Mouse (Mus musculus) MEL (cell line): Measurements from ENCODE around the gene Kcng4. TPM values are rescaled to one million over a fixed set of nuclear protein-coding genes. Genes with fewer than 3 reads are reported as not detected.

Source experiments
- DNase-seq: peaks from one replicate; pipeline ENCODE4 v3.0.0; 2011; ENCODE audit warnings: low read depth, low spot score
- H3K27ac ChIP-seq: 2 replicates; pipeline ENCODE4 v1.5.1; 2012; ENCODE audit warnings: low read depth, mild to moderate bottlenecking, control low read depth, low read length, moderate library complexity; ENCODE audit not compliant: control insufficient read depth
- H3K27me3 ChIP-seq, 2 experiments: fragments of 150-350 bp in 1 of 2; sonication (generic) in 1 of 2; 2 replicates each; pipeline ENCODE4 v1.6.1; 2012; ENCODE audit warnings: low read length in 2 of 2, mild to moderate bottlenecking in 2 of 2, improper control_type of control experiment in 1 of 2, moderate library complexity in 1 of 2; ENCODE audit not compliant: insufficient read depth in 2 of 2, control insufficient read depth in 1 of 2
- H3K36me3 ChIP-seq, 2 experiments: 2 replicates each; pipeline ENCODE4 v1.6.1; 2012 to 2014; ENCODE audit warnings: low read length in 2 of 2, improper control_type of control experiment in 1 of 2, inconsistent platforms in 1 of 2, mild to moderate bottlenecking in 1 of 2; ENCODE audit not compliant: insufficient read depth in 2 of 2, control insufficient read depth in 1 of 2
- H3K4me1 ChIP-seq, 2 experiments: fragments of 150-350 bp in 1 of 2; sonication (generic) in 1 of 2; 2 replicates each; pipeline ENCODE4 v1.6.1; 2012; ENCODE audit warnings: low read length in 2 of 2, improper control_type of control experiment in 1 of 2, mild to moderate bottlenecking in 1 of 2; ENCODE audit not compliant: insufficient read depth in 2 of 2, control insufficient read depth in 1 of 2
- H3K4me3 ChIP-seq, 2 experiments: fragments of 150-350 bp in 1 of 2; sonication (generic) in 1 of 2; 2 replicates each; pipeline ENCODE4 v1.5.1; 2012; ENCODE audit warnings: low read depth in 2 of 2, low read length in 2 of 2, mild to moderate bottlenecking in 2 of 2, moderate library complexity in 2 of 2, control low read depth in 1 of 2, improper control_type of control experiment in 1 of 2; ENCODE audit not compliant: control insufficient read depth in 1 of 2, insufficient read depth in 1 of 2
- H3K79me2 ChIP-seq: 2 replicates; pipeline ENCODE4 v1.6.1; 2012; ENCODE audit warnings: mild to moderate bottlenecking, low read length, moderate library complexity; ENCODE audit not compliant: control insufficient read depth, poor library complexity, insufficient read depth
- H3K9ac ChIP-seq: 2 replicates; pipeline ENCODE4 v1.6.1; 2012; ENCODE audit warnings: low read depth, mild to moderate bottlenecking, control low read depth, low read length, moderate library complexity; ENCODE audit not compliant: control insufficient read depth, poor library complexity, severe bottlenecking
- H3K9me3 ChIP-seq: fragments of 150-350 bp; sonication (generic); replicated peaks from 2 replicates; pipeline ENCODE4 v1.6.1; 2012; ENCODE audit warnings: mild to moderate bottlenecking, low read length, improper control_type of control experiment, moderate library complexity; ENCODE audit not compliant: insufficient read depth
- CHD1 ChIP-seq: IDR thresholded peaks from 2 replicates; pipeline ENCODE4 v1.6.1; 2012; ENCODE audit warnings: low read depth, mild to moderate bottlenecking, inconsistent platforms, low read length, improper control_type of control experiment
- CHD2 ChIP-seq: IDR thresholded peaks from 2 replicates; pipeline ENCODE4 v1.6.1; 2011; ENCODE audit warnings: low read length, improper control_type of control experiment
- CTCF ChIP-seq, 3 experiments: IDR thresholded peaks in 2 of 3; conservative IDR thresholded peaks in 1 of 3; 2 replicates each; pipeline ENCODE4 v1.5.1; 2011 to 2012; ENCODE audit warnings: low read length in 3 of 3, low read depth in 2 of 3, mild to moderate bottlenecking in 2 of 3, improper control_type of control experiment in 1 of 3, inconsistent platforms in 1 of 3, mixed read lengths in 1 of 3, moderate library complexity in 1 of 3; ENCODE audit not compliant: control insufficient read depth in 1 of 3, insufficient read depth in 1 of 3, poor library complexity in 1 of 3, severe bottlenecking in 1 of 3
- ELF1 ChIP-seq: IDR thresholded peaks from 2 replicates; pipeline ENCODE4 v1.6.1; 2014; ENCODE audit warnings: low read depth, mild to moderate bottlenecking, inconsistent platforms, low read length, improper control_type of control experiment, moderate library complexity
- EP300 ChIP-seq, 2 experiments: IDR thresholded peaks; 2 replicates each; pipeline ENCODE4 v1.6.1; 2011; ENCODE audit warnings: improper control_type of control experiment in 2 of 2, low read length in 2 of 2, low read depth in 1 of 2, mild to moderate bottlenecking in 1 of 2
- JUND ChIP-seq: IDR thresholded peaks from 2 replicates; pipeline ENCODE4 v1.6.1; 2011; ENCODE audit warnings: low read depth, mild to moderate bottlenecking, improper control_type of control experiment, low read length
- KAT2A ChIP-seq: conservative IDR thresholded peaks from 2 replicates; pipeline ENCODE4 v1.6.1; 2012; ENCODE audit warnings: low read depth, low read length, improper control_type of control experiment, inconsistent platforms
- MAFK ChIP-seq: IDR thresholded peaks from 2 replicates; pipeline ENCODE4 v1.6.1; 2011; ENCODE audit warnings: low read depth, mild to moderate bottlenecking, low read length, improper control_type of control experiment, borderline replicate concordance
- MEF2A ChIP-seq: IDR thresholded peaks from 2 replicates; pipeline ENCODE4 v1.6.1; 2014; ENCODE audit warnings: low read depth, mild to moderate bottlenecking, inconsistent platforms, low read length, improper control_type of control experiment; ENCODE audit not compliant: poor library complexity, insufficient replicate concordance, severe bottlenecking; ENCODE audit errors: extremely low read depth
- MYB ChIP-seq: IDR thresholded peaks from 2 replicates; pipeline ENCODE4 v1.6.1; 2011; ENCODE audit warnings: mild to moderate bottlenecking, low read depth, low read length, improper control_type of control experiment
- MYC ChIP-seq: IDR thresholded peaks from 2 replicates; pipeline ENCODE4 v1.6.1; 2011; ENCODE audit warnings: low read depth, mild to moderate bottlenecking, low read length, improper control_type of control experiment, moderate library complexity
- NELFE ChIP-seq: IDR thresholded peaks from 2 replicates; pipeline ENCODE4 v1.6.1; 2011; ENCODE audit warnings: low read depth, low read length, improper control_type of control experiment
- NRF1 ChIP-seq: IDR thresholded peaks from 2 replicates; pipeline ENCODE4 v1.6.1; 2014; ENCODE audit warnings: low read depth, mild to moderate bottlenecking, inconsistent platforms, low read length, improper control_type of control experiment, moderate library complexity; ENCODE audit not compliant: poor library complexity, insufficient read depth, severe bottlenecking
- SMC3 ChIP-seq: IDR thresholded peaks from 2 replicates; pipeline ENCODE4 v1.6.1; 2011; ENCODE audit warnings: low read depth, low read length, improper control_type of control experiment
- TBP ChIP-seq: IDR thresholded peaks from 2 replicates; pipeline ENCODE4 v1.8.0; 2011; ENCODE audit warnings: low read depth, low read length, improper control_type of control experiment
- TCF12 ChIP-seq: IDR thresholded peaks from 2 replicates; pipeline ENCODE4 v1.6.1; 2014; ENCODE audit warnings: low read depth, mild to moderate bottlenecking, inconsistent platforms, low read length, improper control_type of control experiment, moderate library complexity
- ZNF384 ChIP-seq: IDR thresholded peaks from 2 replicates; pipeline ENCODE4 v1.6.1; 2012; ENCODE audit warnings: low read depth, mild to moderate bottlenecking, inconsistent platforms, low read length, improper control_type of control experiment
- polyA plus RNA-seq, 2 experiments: library from polyadenylated mRNA; stranded (reverse) in 1 of 2; unstranded in 1 of 2; fragments of >175 nt in 1 of 2; fragments of >200 nt in 1 of 2; gene quantifications; 2 replicates each; pipeline versions ENCODE4 v1.2.1 to v1.2.4; 2012; ENCODE audit warnings: low replicate concordance in 2 of 2, low read depth in 1 of 2; ENCODE audit not compliant: insufficient read length in 2 of 2, insufficient read depth in 1 of 2, missing spikeins in 1 of 2
- total RNA-seq: library from RNA; depleted of rRNA; stranded (reverse); fragments of 300-350 nt; gene quantifications from 2 replicates; pipeline ENCODE4 v1.2.3, GENCODE M21; 2012

The Kcng4 gene
- total and polyA plus RNA-seq, 3 experiments, result not detected

DNA sequence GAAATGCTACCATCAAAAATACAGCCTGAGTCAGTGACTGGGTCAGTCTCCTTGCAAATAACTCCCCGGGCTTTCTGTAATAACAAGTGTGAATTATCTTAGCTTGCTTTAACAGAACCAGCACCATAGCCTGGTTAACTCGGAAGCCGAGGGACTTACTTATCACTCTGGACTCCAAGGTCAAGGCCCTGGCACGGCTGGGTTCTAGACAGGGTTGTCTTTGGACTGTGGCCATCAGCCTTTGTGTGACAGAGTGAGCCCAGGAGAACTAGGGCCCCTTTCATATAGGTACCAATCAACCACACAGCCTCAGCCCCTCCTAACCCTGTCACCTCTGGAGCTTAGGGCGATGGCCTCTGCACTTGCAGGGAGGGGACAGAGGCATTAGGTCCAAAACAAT lies 5.6 kb upstream of the Kcng4 start:
- no peaks in the 10 kb centered on the region for H3K4me1 ChIP-seq
- no peak overlapping the region for H3K27ac ChIP-seq
- no peaks in the 10 kb centered on the region for H3K9me3 ChIP-seq
- no peaks in the 10 kb centered on the region for H3K36me3 ChIP-seq
- DNase-seq, result no peak
- TF ChIP-seq MEF2A (no peak), TCF12 (no peak), CHD1 (no peak)
- no peak overlapping the region for H3K9ac ChIP-seq
- no peak overlapping the region for H3K4me3 ChIP-seq
- no peaks in the 10 kb centered on the region for H3K79me2 ChIP-seq
- 0 out of 4 replicates have a peak, but pooled peaks cover 0 to 2% of the 10 kb centered on the region in 2 experiments for H3K27me3 ChIP-seq

- Histone ChIP-seq H3K9me3 (no peaks in the 10 kb centered on the region), H3K36me3 (no peaks in the 10 kb centered on the region), H3K4me1 (no peaks in the 10 kb centered on the region), H3K27ac (no peak overlapping the region), H3K4me3 (no peak overlapping the region)
- DNase-seq, result no peak
- TF ChIP-seq ZNF384, result no peak
- TF ChIP-seq MYC, result no peak
- TF ChIP-seq CTCF (IDR thresholded peaks at IDR 0.05 in 2 of 3, conservative IDR thresholded peaks at IDR 0.05 in 1 of 3; ENCODE audit: control insufficient read depth in 1 of 3, insufficient read depth in 1 of 3, low read depth in 2 of 3, low read length in 3 of 3, poor library complexity in 1 of 3, severe bottlenecking in 1 of 3), result no peak
- TF ChIP-seq NELFE, result no peak
- TF ChIP-seq MYB, result no peak
- no peak for TF ChIP-seq JUND
- no peak for TF ChIP-seq ELF1
- TF ChIP-seq MAFK, result no peak
- TF ChIP-seq SMC3, result no peak
- no peak for TF ChIP-seq NRF1
- TF ChIP-seq EP300 (IDR thresholded peaks at IDR 0.05; ENCODE audit: low read depth in 1 of 2, low read length in 2 of 2), result no peak
- no peak for TF ChIP-seq KAT2A
- no peak for TF ChIP-seq CHD2
- TF ChIP-seq, all 39 proteins: peak for 0
- Histone ChIP-seq H3K9ac (no peak overlapping the region), H3K79me2 (no peaks in the 10 kb centered on the region), H3K27me3 (peaks cover 0 to 4% of the 10 kb centered on the region in 2 experiments; a peak in 2 of 4 replicates)
These were observed 4.3 kb upstream of the Kcng4 start for GRCm38 (mm10) chr8:119639798-119640197.

- H3K27ac ChIP-seq, result no peak overlapping the region
- peaks cover 0 to 4% of the 10 kb centered on the region in 2 experiments; a peak in 2 of 4 replicates for H3K27me3 ChIP-seq
- H3K4me1 ChIP-seq, result no peaks in the 10 kb centered on the region
- H3K9me3 ChIP-seq, result no peaks in the 10 kb centered on the region
- H3K36me3 ChIP-seq, result no peaks in the 10 kb centered on the region
- H3K4me3 ChIP-seq, result no peak overlapping the region
- no peak for DNase-seq
- TF ChIP-seq TBP, result no peak
- H3K9ac ChIP-seq, result no peak overlapping the region
- no peaks in the 10 kb centered on the region for H3K79me2 ChIP-seq
These were observed 2.8 kb upstream of the Kcng4 start for GRCm38 (mm10) chr8:119638261-119638660.
